Comparison of ENCODE assay signal across 14 mouse cellular contexts in the genomic region with DNA sequence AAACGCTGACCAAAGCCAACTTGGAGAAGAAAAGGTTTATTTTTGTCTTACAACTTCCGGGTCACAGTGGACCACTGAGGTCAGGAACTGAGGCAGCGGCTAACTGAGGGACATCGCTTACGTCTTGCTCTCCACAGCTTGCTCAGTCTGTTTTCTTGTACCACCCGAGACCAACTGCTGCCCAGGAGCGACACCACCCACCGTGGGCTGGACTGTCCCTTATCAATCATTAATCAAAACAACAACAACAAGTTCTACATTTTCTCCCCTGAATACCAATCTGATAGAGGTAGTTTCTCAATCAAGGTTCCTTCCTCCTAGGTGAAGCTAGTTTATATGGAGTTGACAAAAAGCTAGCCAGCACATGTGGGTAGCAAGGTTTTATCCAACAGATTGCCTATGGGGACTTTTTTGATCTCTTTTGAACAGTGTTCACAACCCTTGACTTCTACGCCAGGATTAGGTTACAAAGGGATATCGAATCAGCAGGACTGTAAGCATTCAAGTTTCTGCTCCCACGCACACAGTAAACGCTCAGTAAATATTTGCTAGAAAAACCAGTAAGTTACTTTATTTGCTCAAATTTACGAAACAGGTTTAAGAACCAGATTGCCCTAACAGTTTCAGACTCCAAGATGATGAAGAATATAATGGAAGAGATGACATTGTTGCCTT.
"Had no signal": no experiment of that assay in that cellular context is flagged by ENCODE, and none has a peak within 500 bp of the region (broad histone marks: within the 10 kb centered on the region; RNA-seq: fewer than 3 reads in every experiment).

No protein-coding gene starts in this region.

- H3K36me3 ChIP-seq: hindbrain, embryonic 15.5 days; limb, embryonic 13.5 days; midbrain, embryonic 10.5 days; neural tube, embryonic 15.5 days had no signal

- H3K4me3 ChIP-seq: hindbrain, embryonic 15.5 days; limb, embryonic 13.5 days; midbrain, embryonic 10.5 days; myocyte; neural tube, embryonic 15.5 days had no signal

- H3K4me1 ChIP-seq: hindbrain, embryonic 15.5 days; neural tube, embryonic 15.5 days had no signal

- H3K9ac ChIP-seq: hindbrain, embryonic 15.5 days; limb, embryonic 13.5 days; liver, embryonic 14.5 days; lung, embryonic 14.5 days; neural tube, embryonic 15.5 days had no signal

- DNase-seq: left cerebral cortex, postnatal 4 days; lung, postnatal 4 days; midbrain, embryonic 14.5 days; right cerebral cortex, adult 18-20 months; right cerebral cortex, postnatal 25 days; thymus, postnatal 36 days had no signal

- H3K27ac ChIP-seq: hindbrain, embryonic 15.5 days; limb, embryonic 13.5 days; liver, embryonic 14.5 days; midbrain, embryonic 10.5 days; neural tube, embryonic 15.5 days had no signal

- H3K27me3 ChIP-seq: hindbrain, embryonic 15.5 days; limb, embryonic 13.5 days; neural tube, embryonic 15.5 days had no signal

- ATAC-seq: intestine, embryonic 16.5 days had no signal

- H3K4me2 ChIP-seq: hindbrain, embryonic 15.5 days; limb, embryonic 13.5 days; lung, embryonic 14.5 days; neural tube, embryonic 15.5 days had no signal

- H3K9me3 ChIP-seq: hindbrain, embryonic 15.5 days; limb, embryonic 13.5 days; midbrain, embryonic 10.5 days; neural tube, embryonic 15.5 days had no signal
